Mouse (Mus musculus): Measurements from ENCODE around the gene Adcy6. TPM values are rescaled to one million over a fixed set of nuclear protein-coding genes. Genes with fewer than 3 reads are reported as not detected.

Adcy6 gene
- polyA plus RNA-seq, 1 experiment, result 49.8 TPM

GRCm38 (mm10) chr15:98570873-98571538, 38.9 kb downstream of the Adcy6 start, which contains the start of the genes Ccnt1 and 4930415O20Rik:
Gene Ccnt1, minus strand, starts transcription at chr15:98570923.
Gene 4930415O20Rik, plus strand, starts transcription at chr15:98571004.
- H3K27ac ChIP-seq (ENCODE audit: insufficient read depth, low read length), result peak within 1 kb of the TSS; percentile 28; the same call in 1 of the 2 replicates
- no peaks in the 10 kb centered on the region; the same call in 1 of the 2 replicates for H3K4me1 ChIP-seq (ENCODE audit: control insufficient read depth, insufficient read depth, low read length)
- no peak within 1 kb of the TSS for H3K4me3 ChIP-seq (ENCODE audit: insufficient read depth, low read length)
- TF ChIP-seq CTCF (IDR thresholded peaks at IDR 0.05; ENCODE audit: borderline replicate concordance, insufficient read depth, low read length) (no peak), POLR2A (IDR thresholded peaks at IDR 0.05; ENCODE audit: low read depth, low read length) (no peak)

GRCm38 (mm10) chr15:98569795-98570365, 40.0 kb downstream of the Adcy6 start:
- Histone ChIP-seq H3K4me1 (ENCODE audit: control insufficient read depth, insufficient read depth, low read length) (peaks cover 3% of the 10 kb centered on the region; the same call in 1 of the 2 replicates), H3K4me3 (ENCODE audit: insufficient read depth, low read length) (no peak overlapping the region), H3K27ac (ENCODE audit: insufficient read depth, low read length) (no peak overlapping the region)
- TF ChIP-seq POLR2A (IDR thresholded peaks at IDR 0.05; ENCODE audit: low read depth, low read length) (peak; percentile 43), CTCF (IDR thresholded peaks at IDR 0.05; ENCODE audit: borderline replicate concordance, insufficient read depth, low read length) (no peak)

- Histone ChIP-seq H3K4me3 (ENCODE audit: insufficient read depth, low read length) (peak overlapping the region; percentile 88), H3K27ac (ENCODE audit: insufficient read depth, low read length) (no peak overlapping the region), H3K4me1 (ENCODE audit: control insufficient read depth, insufficient read depth, low read length) (peaks cover 3% of the 10 kb centered on the region; the same call in 1 of the 2 replicates)
- TF ChIP-seq POLR2A (IDR thresholded peaks at IDR 0.05; ENCODE audit: low read depth, low read length) (no peak), CTCF (IDR thresholded peaks at IDR 0.05; ENCODE audit: borderline replicate concordance, insufficient read depth, low read length) (no peak)
Measured at GRCm38 (mm10) chr15:98569216-98569615, 40.7 kb downstream of the Adcy6 start.

- H3K4me1 ChIP-seq (ENCODE audit: control insufficient read depth, insufficient read depth, low read length), result peaks cover 3% of the 10 kb centered on the region; the same call in 1 of the 2 replicates
- peak overlapping the region; percentile 83 for H3K27ac ChIP-seq (ENCODE audit: insufficient read depth, low read length)
- TF ChIP-seq POLR2A (IDR thresholded peaks at IDR 0.05; ENCODE audit: low read depth, low read length) (peak; percentile 13; the same call in 1 of the 2 replicates), CTCF (IDR thresholded peaks at IDR 0.05; ENCODE audit: borderline replicate concordance, insufficient read depth, low read length) (no peak)
- H3K4me3 ChIP-seq (ENCODE audit: insufficient read depth, low read length), result peak overlapping the region; percentile 88
Measured at GRCm38 (mm10) chr15:98568256-98569033, 41.4 kb downstream of the Adcy6 start.

- TF ChIP-seq POLR2A (IDR thresholded peaks at IDR 0.05; ENCODE audit: low read depth, low read length), result peak; percentile 97
- no peak for TF ChIP-seq CTCF (IDR thresholded peaks at IDR 0.05; ENCODE audit: borderline replicate concordance, insufficient read depth, low read length)
- peak overlapping the region; percentile 83 for H3K27ac ChIP-seq (ENCODE audit: insufficient read depth, low read length)
- peak overlapping the region; percentile 88 for H3K4me3 ChIP-seq (ENCODE audit: insufficient read depth, low read length)
- peaks cover 3% of the 10 kb centered on the region; the same call in 1 of the 2 replicates for H3K4me1 ChIP-seq (ENCODE audit: control insufficient read depth, insufficient read depth, low read length)
Measured at GRCm38 (mm10) chr15:98567278-98568134, 42.4 kb downstream of the Adcy6 start.

- no peak for TF ChIP-seq POLR2A (IDR thresholded peaks at IDR 0.05; ENCODE audit: low read depth, low read length)
- no peak for TF ChIP-seq CTCF (IDR thresholded peaks at IDR 0.05; ENCODE audit: borderline replicate concordance, insufficient read depth, low read length)
- Histone ChIP-seq H3K4me1 (ENCODE audit: control insufficient read depth, insufficient read depth, low read length) (peaks cover 3% of the 10 kb centered on the region; the same call in 1 of the 2 replicates), H3K4me3 (ENCODE audit: insufficient read depth, low read length) (peak overlapping the region; percentile 81)
Measured at GRCm38 (mm10) chr15:98566973-98567277, 43.0 kb downstream of the Adcy6 start.

GRCm38 (mm10) chr15:98557186-98557585, 52.7 kb downstream of the Adcy6 start:
- no peak overlapping the region for H3K4me3 ChIP-seq (ENCODE audit: insufficient read depth, low read length)
- H3K4me1 ChIP-seq (ENCODE audit: control insufficient read depth, insufficient read depth, low read length), result no peaks in the 10 kb centered on the region
- TF ChIP-seq POLR2A (IDR thresholded peaks at IDR 0.05; ENCODE audit: low read depth, low read length) (no peak), CTCF (IDR thresholded peaks at IDR 0.05; ENCODE audit: borderline replicate concordance, insufficient read depth, low read length) (no peak)
- no peak overlapping the region for H3K27ac ChIP-seq (ENCODE audit: insufficient read depth, low read length)

More at GRCm38 (mm10) chr15:98566973-98567277, 43.0 kb downstream of the Adcy6 start:
- H3K27ac ChIP-seq (ENCODE audit: insufficient read depth, low read length), result peak overlapping the region; percentile 74

- TF ChIP-seq POLR2A (IDR thresholded peaks at IDR 0.05; ENCODE audit: low read depth, low read length) (no peak), CTCF (IDR thresholded peaks at IDR 0.05; ENCODE audit: borderline replicate concordance, insufficient read depth, low read length) (no peak)
- Histone ChIP-seq H3K4me1 (ENCODE audit: control insufficient read depth, insufficient read depth, low read length) (no peaks in the 10 kb centered on the region), H3K27ac (ENCODE audit: insufficient read depth, low read length) (no peak overlapping the region), H3K4me3 (ENCODE audit: insufficient read depth, low read length) (no peak overlapping the region)
Measured at GRCm38 (mm10) chr15:98555881-98556280, 54.0 kb downstream of the Adcy6 start.

GRCm38 (mm10) chr15:98552758-98553157, 57.1 kb downstream of the Adcy6 start:
- no peak overlapping the region for H3K4me3 ChIP-seq (ENCODE audit: insufficient read depth, low read length)

More at GRCm38 (mm10) chr15:98552758-98553157, 57.1 kb downstream of the Adcy6 start:
- no peak overlapping the region for H3K27ac ChIP-seq (ENCODE audit: insufficient read depth, low read length)
- TF ChIP-seq POLR2A (IDR thresholded peaks at IDR 0.05; ENCODE audit: low read depth, low read length) (no peak), CTCF (IDR thresholded peaks at IDR 0.05; ENCODE audit: borderline replicate concordance, insufficient read depth, low read length) (no peak)
- no peaks in the 10 kb centered on the region for H3K4me1 ChIP-seq (ENCODE audit: control insufficient read depth, insufficient read depth, low read length)
